Mouse (Mus musculus): ENCODE data around the gene Gm49405. TPM values are rescaled to one million over a fixed set of nuclear protein-coding genes. Genes with fewer than 3 reads are reported as not detected.

Gm49405 gene
- total RNA-seq, 4 experiments from 2014 or later = 0.69 to 1.6 (median 0.81) TPM

DNA sequence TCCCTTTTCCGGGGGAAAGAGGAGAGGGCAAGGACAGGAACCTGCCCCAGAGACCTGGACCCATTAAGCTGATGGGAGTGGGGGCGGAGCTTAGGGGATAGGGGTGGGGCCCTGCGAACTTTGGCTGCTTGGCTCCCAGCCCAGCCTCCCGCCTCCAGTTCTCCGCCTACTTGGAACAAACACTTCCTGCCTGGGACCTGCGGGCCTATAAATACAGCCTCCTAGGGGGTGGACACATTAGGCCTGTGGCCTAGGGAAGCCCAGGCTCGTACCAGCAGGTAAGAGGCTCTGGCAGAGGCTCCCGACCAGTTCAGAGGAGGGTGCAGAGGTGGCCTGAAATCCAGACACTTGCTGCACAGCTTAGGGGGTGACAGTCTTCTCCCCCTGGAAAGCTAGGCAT is 14.1 kb upstream of the Gm49405 start, which contains the start of gene Acy3:
Gene Acy3, plus strand, starts transcription at position 237 of the 400 bp plus-strand sequence.
- DNase-seq (ENCODE audit: low spot score) = peak; percentile 87

DNA sequence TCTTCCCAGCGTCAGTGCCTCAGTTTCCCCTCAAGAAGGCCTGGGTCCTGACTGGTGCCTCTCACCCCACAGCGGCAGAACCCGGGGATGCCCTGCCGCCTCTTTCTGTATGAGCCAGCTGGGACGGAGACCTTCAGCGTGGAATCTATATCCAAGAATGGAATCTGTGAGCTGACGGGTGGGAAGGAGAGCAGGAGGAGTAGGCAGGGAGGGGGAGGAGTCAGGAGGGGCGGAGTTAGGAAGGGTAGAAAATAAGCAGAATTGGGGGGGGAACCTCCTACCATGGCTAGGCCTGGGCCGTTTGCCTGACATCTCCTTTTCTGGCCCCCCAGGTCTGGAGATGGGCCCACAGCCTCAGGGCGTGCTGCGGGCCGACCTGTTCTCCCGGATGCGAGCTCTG is 12.4 kb upstream of the Gm49405 start:
- no peak for DNase-seq (ENCODE audit: low spot score)

DNA sequence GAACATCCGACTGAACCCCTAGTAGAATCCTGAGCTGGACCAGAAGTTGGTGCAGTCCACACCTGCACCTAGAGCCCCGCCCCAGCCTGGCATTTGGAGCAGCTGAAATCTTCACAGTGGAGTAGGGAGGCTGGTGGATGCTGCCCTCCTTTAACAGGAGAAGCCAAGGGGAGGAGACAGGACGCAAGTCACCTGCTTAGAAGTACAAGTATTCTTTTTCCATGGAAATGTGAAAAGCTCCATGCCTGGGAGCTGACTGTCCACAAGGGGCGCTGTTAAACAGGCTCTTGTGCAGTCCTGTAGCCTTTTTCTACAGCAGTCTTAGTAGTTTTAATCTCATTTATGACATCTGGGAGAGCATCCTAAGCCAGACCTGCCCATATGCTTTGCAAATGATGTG is 11.7 kb upstream of the Gm49405 start:
- DNase-seq (ENCODE audit: low spot score) = no peak

DNA sequence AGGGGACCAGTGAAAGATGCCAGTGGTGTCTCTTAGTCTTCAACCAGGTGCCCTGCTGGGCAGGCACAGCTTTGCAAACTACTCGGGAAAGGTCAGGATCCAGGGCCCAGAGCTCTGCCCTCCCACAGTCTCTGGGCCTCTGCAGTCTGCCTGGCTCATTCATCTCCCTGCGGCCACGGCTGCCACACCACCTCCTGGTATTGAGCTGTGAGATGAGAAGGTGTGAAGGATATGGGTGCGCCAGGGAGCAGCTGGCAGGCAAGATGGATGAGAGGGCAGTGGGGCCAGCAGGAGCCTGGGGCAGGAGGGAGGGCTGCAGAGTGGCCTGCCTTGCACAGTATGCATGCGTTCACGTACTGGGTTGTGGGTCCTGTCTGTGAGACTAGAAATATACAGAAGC is 9.6 kb upstream of the Gm49405 start:
- no peak for DNase-seq (ENCODE audit: low spot score)

DNA sequence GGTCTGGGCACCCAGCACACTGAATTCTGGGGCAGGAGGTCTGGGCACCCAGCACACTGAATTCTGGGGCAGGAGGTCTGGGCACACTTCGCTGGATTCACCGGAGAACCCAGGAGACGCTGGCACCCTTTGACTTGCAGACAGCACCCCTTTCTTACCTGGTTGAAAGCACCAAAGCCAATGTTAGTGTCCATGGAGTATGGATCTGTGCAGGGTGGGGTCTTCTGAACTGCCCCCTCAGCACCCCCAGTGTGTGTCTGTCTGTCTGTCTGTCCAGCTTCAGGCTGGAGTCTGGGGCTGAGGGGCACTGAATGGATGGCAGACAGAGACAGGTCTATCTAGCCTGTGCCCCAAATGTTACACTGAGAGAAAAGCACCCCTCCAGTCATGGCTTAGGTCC is 8.9 kb upstream of the Gm49405 start:
- DNase-seq (ENCODE audit: low spot score) = no peak

DNA sequence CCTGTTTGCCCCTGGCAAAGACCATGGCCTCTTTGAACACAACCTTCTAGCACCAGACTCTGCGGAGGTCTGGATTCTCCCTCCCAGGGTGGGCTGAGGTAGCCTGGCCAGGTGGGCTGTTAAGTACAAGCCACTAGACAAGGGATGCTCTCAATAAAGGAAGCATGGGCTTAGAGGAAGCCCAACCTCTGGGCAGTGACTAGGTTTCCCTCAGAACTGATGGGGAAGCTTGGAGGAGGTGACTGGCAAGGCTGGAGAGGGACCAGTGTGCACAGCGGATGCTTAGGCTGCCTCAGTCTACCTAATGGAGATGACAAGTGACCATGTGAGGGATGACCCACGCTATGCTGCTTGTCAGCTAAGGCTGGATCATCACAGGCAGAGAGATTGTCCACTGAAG is 8.5 kb upstream of the Gm49405 start:
- DNase-seq (ENCODE audit: low spot score) = no peak

DNA sequence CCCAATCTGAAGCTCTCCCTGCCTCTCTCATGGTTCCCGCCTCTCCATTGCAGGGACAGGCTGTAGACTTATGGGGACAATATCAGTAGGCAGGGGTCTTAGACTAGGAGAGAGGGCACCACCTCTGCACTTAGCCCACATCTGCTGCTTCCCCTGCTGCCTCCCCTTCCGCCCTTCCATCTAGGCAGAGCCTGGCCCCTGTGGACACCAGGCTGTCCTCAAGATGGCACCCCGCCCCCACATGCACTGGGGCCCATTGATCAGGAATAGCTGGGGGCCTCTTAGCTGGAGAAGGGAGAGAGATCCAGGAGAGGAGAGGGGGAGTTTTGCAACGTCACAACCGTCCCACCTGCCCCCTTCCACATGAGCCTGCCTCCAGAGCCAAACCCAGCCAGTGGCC is 8.0 kb upstream of the Gm49405 start, which contains the start of gene Tbx10:
Gene Tbx10, plus strand, starts transcription at position 337 of the 400 bp plus-strand sequence.
- no peak for DNase-seq (ENCODE audit: low spot score)

DNA sequence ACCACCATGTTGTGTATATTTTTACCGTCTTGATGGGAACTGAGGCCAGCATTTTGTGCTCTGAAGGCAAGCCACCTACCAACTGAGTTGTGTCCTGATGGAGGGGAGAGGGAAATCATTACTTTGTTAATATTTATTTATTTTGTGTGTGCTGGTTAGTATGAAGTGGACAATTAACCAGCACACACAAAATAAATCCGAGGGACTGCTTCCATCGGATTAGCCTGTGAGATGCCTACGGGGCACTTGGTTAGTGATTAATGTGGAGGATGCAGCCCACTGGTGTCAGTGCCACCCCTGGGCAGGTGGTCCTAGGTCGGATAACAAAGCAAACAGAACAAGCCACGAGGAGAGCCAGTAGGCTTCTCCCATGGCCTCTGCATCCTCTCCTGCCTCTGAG is 5.5 kb upstream of the Gm49405 start:
- no peak for DNase-seq (ENCODE audit: low spot score)

DNA sequence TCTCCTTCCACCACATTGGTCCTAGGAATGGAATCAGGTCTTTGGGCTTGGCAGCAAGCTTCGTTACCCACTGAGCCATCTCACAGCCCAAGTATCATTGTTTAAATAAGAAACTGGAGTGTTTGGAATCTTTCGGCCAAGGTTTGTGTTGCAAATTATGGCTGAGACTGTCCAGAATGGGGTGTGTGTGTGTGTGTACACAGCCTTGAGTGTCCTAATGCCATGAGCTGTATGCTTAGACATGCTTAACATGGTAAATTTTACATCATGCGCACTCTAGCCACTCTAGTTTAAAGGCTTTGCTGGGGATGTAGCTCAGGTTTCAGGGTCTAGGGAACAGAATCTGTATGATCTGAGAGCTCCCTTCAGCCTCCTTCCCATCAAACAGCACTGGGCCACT is 4.9 kb upstream of the Gm49405 start:
- DNase-seq (ENCODE audit: low spot score) = no peak

DNA sequence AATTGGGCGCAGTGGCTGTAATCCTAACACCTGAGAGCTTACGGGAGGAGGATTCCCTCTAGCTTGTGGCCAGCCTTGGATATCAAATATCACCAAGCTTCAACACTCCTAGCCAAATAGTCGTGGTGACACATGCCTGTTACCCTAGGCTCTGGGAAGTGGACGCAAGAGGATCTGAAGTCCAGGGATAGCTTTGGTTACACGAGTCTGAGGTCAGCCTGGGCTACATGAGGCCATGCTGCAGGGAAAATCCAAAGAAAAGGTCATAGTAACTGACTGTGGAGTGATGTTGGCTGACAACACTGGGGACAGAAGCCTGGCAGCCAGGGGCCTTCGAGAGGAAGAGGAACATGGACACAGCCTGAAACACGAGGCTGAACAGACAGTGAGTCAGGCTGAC is 4.3 kb upstream of the Gm49405 start:
- no peak for DNase-seq (ENCODE audit: low spot score)

DNA sequence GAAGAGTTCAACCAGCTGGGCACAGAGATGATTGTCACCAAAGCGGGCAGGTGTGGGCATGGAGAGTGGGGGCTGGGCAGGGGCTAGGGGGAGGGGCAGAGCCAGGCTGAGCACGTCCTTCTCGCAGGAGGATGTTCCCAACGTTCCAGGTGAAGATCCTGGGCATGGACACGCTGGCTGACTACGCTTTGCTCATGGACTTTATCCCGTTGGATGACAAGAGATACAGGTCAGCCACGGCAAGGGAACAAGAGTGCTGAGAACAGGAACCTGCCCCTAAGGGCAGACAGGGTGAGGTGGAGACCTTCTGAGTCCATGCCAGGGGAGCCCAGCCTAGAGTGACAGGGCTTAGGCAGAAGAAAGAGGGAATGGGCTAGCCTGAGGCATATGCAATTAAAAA is 3.7 kb upstream of the Gm49405 start:
- no peak for DNase-seq (ENCODE audit: low spot score)

DNA sequence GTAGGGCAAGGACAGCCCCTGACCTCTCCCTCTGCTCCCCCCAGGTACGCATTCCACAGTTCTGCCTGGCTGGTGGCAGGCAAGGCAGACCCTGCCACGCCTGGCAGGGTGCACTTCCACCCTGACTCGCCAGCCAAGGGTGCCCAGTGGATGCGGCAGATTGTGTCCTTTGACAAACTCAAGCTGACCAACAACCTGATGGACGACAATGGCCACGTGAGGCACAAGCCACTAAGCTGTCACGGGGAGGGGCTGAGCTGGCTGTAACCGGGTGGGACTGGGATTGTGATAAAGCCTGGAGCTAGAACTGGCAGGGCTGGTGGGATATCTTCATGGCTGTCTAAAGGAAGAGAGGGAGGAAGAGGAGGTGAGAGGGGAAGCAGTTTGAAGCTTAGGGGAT is 3.2 kb upstream of the Gm49405 start:
- no peak for DNase-seq (ENCODE audit: low spot score)

DNA sequence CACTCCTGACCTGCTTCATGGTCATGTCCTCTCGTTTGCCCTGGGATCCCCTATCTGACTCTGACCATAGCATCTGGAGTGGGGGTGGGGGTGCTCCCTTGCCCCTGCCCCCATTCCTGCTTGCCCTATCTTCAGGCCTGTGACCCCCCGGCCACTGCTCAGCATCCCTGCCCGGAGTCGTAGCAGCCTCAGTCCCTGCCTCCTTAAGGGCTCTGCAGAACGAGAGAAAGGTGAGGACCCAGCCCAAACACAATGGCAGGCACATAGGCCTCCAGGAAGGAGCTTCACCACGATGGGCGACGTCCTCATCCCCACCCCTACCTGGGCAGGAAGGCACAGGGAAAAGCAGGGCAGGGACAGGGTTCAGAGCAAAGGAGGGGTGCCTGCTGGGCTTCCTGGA is 2.1 kb upstream of the Gm49405 start:
- no peak for DNase-seq (ENCODE audit: low spot score)

DNA sequence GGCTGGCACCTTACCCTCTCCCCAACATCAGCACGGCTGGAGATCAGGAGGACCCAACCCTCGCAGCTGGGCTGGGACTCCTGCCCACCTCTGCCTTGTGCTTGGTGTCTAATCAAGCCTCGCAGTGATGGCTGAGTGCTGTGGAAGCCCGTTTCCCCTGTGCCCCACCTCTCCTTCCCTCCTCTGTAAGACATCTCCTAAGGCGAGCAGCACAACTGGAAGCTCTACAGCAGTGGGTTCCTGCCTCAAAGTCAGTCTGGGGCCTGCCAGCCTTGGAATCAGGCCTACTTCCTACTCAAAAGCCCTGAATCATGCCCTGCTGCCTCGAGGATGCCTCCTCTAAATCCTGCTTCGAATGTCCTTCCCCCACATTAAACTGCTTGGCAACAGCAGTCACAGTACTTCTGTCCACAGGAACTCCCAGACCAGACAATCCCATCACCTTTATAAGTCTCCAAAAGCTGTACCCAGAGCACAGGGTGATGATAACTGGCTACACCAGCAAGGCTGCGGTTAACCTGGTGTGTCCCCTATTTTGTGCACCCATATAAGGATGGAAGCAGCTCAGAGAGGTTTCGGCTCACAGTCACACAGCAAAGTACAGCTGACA is 1.2 kb upstream of the Gm49405 start:
- DNase-seq (ENCODE audit: low spot score) = no peak

DNA sequence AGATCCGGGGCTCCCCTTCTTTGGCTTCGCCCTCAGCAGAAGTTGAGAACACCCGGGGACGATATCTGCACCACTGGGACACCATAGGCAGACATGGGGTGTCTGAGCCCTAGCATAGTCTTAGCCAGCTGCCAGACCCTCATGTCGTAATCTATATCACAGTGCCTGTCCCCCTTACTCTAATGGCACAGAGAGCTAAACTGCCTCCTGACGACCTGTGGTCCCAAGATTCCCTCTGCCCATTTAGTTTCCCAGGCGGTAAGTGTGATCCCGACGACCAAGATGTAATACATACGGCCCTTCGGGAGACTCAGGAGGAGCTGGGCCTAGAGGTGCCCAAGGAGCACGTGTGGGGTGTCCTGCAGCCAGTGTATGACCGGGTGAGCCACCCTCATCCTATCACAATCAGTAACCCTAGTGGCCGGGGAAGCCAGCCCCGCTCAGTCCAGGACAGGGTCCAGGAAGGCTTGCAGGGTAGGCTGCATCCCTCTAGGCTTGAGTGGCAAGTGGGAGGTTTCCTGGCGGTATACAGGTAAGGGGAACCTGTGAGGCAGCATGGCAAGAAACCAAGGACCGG is 611 bp downstream of the Gm49405 start:
- DNase-seq (ENCODE audit: low spot score) = no peak

DNA sequence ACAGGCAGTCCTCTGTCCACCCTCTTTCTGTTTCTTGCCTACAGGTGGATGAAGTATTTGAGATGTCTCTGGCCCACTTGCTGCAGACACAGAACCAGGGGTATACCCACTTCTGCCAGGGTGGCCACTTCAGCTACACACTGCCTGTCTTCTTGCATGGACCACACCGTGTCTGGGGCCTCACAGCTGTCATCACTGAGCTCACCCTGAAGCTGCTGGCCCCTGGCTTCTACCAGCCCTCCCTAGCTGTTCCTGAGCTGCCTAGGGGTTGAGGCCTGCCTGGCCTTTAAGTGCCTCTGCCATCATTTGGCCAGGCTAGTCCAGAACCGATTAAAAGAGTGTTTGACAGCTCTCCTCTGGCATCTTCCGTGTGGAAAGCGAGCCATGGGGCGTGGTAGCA is 1.3 kb downstream of the Gm49405 start:
- no peak for DNase-seq (ENCODE audit: low spot score)

DNA sequence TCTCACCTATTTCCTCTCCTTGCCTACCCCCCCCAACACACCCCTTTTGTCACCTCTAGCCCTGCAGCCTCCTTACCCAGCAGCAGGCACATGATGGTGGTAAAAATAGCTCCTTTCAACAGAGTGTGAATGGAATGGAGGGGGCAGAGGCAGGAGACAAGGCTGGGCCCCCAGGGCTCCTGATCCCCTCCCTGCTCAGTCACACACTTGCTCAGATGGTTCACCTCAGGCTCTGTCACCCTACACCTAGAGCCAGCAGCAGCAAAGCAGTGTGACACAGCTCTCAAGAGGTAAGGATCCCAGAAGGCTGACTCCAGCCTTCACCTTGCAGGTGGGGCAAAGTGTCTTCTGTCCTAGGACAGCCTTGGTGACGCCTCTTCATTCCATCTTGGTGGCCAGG is 2.7 kb downstream of the Gm49405 start, which contains the start of gene Doc2g:
Gene Doc2g, plus strand, starts transcription at position 202 of the 400 bp plus-strand sequence.
- DNase-seq (ENCODE audit: low spot score) = no peak

DNA sequence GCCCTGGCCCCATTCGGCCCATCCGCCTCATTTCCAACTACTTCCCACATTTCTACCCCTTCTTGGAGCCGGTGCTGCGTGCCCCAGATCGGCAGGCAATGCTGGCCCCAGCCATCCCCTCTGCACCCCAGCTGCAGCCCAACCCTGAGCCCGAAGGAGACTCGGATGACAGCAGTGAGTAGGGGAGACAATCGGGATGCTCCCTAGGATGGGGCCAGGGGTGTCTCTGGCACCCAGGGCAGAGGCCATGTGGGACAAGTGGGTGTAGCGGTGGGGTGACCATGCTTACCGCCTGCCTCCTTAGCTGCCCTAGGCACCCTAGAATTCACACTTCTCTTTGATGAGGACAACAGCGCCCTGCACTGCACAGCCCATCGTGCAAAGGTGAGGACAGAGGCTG is 3.2 kb downstream of the Gm49405 start:
- no peak for DNase-seq (ENCODE audit: low spot score)

DNA sequence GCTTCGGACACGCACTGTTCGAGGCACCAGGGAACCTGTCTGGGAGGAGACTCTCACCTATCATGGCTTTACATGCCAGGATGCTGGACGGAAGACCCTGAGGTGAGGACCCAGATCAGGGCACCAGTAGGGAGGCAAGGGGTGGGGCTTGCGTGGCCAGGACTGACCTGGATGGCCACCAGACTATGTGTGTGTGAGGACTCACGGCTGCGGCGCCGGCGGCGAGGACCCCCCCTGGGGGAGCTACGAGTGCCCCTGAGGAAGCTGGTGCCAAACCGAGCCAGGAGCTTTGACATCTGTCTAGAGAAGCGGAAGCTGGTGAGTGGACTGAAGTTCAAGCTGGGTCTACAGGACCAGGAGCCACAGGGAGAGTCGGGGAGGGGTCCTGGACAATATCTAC is 3.9 kb downstream of the Gm49405 start:
- DNase-seq (ENCODE audit: low spot score) = no peak

DNA sequence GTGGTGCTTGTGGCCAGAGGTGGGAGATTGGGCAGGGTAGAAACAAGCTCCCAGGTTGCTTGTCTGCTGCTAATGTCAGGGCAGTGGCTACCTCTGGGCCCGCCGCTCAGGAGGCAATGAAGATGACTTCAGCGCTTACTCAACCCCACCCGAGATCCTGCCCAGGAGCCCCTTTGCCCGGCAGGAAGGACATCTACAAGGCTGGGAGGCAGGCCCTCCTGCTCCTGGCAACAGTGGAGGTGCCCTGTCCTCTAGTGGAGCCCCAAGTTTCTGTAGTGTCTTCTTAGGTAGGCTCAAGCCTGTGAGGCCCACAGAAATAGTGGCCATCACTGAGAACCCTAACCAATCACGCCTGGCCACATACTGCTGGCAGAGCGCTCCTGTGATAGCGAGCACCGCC is 4.7 kb downstream of the Gm49405 start:
- no peak for DNase-seq (ENCODE audit: low spot score)

DNA sequence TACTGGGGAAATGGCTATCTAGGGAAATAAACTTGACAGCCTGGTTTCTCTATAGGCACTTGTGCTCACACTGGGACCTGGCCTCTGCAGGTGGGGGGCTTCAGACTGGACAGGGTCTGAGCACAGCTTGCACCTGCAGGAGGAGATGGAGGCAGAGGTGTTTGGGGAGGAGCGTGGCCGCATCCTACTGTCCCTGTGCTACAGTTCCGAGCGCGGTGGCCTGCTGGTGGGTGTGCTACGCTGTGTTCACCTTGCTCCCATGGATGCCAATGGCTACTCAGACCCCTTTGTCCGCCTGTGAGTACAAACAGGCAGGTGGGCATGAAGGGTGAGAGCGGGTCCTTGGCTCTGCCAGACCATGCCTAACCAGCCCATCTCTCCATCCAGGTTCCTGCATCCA is 5.5 kb downstream of the Gm49405 start:
- DNase-seq (ENCODE audit: low spot score) = no peak

DNA sequence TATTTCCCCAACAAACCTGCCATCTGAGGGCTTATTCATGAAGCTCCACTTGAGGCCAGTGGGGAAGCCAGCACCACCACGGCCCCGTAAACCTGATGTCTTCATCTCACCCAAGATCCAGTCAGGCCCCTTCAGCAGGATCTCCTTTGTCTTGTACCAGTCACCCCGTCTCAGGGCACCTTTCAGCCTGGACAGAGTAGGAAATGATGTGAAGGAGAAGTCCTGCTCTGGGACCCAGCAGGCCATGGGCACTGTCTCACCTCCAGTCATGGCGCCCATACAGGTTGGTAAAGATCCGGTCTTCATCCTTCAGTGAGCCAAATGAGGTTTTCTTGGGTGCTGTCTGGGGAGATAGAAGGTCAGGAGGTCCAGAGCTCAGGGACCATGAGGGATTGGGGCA is 10.7 kb downstream of the Gm49405 start:
- DNase-seq (ENCODE audit: low spot score) = no peak

DNA sequence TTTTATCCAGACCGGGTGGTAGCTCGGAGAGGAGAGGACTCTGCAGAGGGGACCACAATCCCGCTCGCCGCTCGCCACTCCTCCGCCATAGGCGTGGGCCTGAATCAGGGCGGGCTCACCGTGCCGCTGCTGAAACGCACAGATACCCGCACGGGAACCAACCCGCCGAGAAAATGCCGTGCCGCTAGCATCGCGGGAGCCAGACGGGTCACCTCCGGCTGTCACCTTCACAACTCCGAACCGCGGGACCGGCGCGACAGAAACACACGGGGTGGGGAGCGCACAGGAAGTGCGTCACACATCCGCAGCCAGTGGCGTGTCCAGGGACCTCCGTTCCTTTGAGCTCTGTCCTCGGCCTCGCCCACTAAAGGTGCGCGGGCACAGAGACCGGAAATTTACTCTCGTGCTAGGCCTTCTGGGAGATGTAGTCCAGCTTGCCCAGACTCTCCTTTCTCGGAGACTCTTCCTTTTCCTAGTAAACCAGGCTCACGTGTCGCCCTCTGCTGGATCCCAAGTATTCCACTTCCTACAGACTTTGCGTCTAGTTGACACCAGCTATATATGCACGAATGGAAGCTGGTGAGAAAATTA is 12.1 kb downstream of the Gm49405 start, which contains the start of gene Ndufv1:
Gene Ndufv1, minus strand, starts transcription at position 375 of the 591 bp plus-strand sequence.
- peak; percentile 99 for DNase-seq (ENCODE audit: low spot score)

Measured in heart, adult 8-10 months (tissue).